Mouse (Mus musculus) adrenal gland, postnatal 4 days (tissue): ENCODE results near the gene Ccdc34. TPM values are rescaled to one million over a fixed set of nuclear protein-coding genes. Genes with fewer than 3 reads are reported as not detected.
A peak's percentile ranks its signal among the peaks of the same experiment; 100 is the strongest.

Experiments
- DNase-seq, 2 experiments: peaks; one replicate each; pipeline ENCODE4 v3.0.0; 2021 to 2022; ENCODE audit warnings: low spot score in 2 of 2, mixed read lengths in 2 of 2
- long read RNA-seq, 2 experiments: library from polyadenylated mRNA; stranded (forward); transcript quantifications; one replicate each; pipeline ENCODE4 v2.0.0; 2021
- total RNA-seq, 2 experiments: library from RNA; stranded (reverse); gene quantifications; 2 replicates each; pipeline ENCODE4 v1.2.3; 2021

The Ccdc34 gene
- total RNA-seq = 10 to 100 TPM; 25.0 to 31.0 TPM
- long read RNA-seq, experiment 1, transcript Ccdc34-201 (6 exons, 2,070 nt) = major isoform, 38 of 49 reads
- long read RNA-seq, experiment 1, partial matches to known transcripts = 6 of 49 reads
- long read RNA-seq, experiment 1, other reads (novel, unspliced or antisense) = 4 of 49 reads
- long read RNA-seq, experiment 2, transcript Ccdc34-201 (6 exons, 2,070 nt) = major isoform, 27 of 53 reads
- long read RNA-seq, experiment 2, partial matches to known transcripts = 20 of 53 reads
- long read RNA-seq, experiment 2, other reads (novel, unspliced or antisense) = 3 of 53 reads

- peak; percentile 77 to 81 for DNase-seq
Observed at GRCm38 (mm10) chr2:110017616-110018505, at the start of gene Ccdc34. TSS of gene Ccdc34 (plus strand) at chr2:110017817.

GRCm38 (mm10) chr2:109969381-109969780 is 48.2 kb upstream of the Ccdc34 start:
- no peak for DNase-seq

GRCm38 (mm10) chr2:109969926-109970532 is 47.6 kb upstream of the Ccdc34 start:
- no peak for DNase-seq

- no peak for DNase-seq
Observed at GRCm38 (mm10) chr2:109970744-109971410, 46.7 kb upstream of the Ccdc34 start.

- no peak for DNase-seq
Observed at GRCm38 (mm10) chr2:109972310-109972709, 45.3 kb upstream of the Ccdc34 start.

DNA sequence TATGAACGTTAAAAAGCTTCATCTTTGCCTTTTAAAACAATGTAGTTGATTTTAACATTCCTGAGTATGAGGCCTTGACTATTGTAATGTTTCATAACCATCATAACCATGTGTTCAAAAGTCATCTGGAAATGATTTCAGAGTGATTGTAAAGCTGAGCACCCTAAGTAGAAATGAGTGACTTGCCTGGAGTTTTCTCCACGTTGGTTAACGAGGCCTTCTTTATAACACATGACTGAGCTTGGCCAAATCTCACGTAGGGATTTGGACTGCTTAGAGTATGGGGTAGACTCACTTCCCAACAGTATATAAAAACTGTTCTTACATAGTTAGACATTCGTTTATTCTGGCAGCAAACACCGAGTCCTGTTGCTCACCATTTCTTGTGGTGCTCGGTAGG is 44.7 kb upstream of the Ccdc34 start:
- no peak for DNase-seq

GRCm38 (mm10) chr2:109974807-109975206 is 42.8 kb upstream of the Ccdc34 start:
- no peak for DNase-seq

- no peak for DNase-seq
Observed at GRCm38 (mm10) chr2:109976181-109976580, 41.4 kb upstream of the Ccdc34 start.

DNA sequence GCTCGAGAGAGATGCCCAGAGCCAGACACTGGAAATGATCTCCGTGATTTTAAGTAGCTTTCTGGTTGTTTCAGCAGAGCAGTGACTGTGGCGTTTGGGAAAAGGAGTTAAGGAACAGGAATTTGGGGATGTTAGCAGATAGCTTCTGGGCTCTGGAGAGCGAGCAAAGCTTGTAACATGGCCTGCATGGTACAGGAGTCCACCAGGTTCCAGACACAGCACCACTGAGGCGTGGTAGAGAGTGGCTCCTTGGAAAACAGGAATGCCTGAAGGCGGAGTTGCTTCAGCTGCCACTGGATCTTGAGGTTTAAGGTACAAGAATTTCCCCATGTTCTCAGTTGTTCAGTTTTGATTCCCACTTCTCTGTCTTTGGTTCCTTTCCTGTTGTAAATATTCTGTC is 40.3 kb upstream of the Ccdc34 start:
- no peak for DNase-seq

DNA sequence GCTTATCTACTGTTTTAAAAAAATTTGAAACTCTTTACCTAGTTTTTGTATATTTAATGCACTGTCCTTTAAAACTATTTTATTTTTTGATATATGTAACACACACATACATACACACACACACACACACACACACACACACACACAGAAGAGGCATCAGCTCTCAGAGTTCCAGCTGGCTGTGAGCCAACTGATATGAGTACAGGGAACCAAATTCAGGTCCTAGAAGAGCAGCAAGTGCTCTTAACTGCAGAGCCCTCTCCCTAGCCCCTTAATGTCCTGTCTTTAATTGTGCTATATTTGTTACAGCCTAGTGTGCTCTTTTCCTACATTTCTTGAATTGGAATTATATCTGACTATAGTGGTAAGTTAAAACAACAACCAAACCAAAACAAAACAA is 38.4 kb upstream of the Ccdc34 start:
- no peak for DNase-seq

DNA sequence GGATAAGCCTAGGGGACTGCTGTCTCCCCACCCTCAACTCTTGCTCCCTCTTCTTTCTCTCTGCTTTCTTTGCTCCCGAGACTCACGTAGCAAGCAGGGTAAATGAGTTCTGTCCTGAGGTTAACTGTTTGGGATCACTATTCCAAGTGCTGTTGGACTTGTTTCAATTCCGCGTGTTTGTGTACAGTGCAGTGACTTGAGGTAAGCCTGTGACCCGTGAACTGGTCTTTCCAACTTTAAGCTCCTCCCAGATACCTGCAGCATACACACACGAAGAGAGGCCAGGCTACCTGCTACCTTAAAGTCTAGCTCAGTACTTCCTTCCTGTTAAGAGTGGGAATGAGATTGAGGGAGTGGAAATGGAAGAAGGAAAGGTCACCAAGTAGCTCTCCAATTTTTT is 34.2 kb upstream of the Ccdc34 start:
- no peak for DNase-seq

DNA sequence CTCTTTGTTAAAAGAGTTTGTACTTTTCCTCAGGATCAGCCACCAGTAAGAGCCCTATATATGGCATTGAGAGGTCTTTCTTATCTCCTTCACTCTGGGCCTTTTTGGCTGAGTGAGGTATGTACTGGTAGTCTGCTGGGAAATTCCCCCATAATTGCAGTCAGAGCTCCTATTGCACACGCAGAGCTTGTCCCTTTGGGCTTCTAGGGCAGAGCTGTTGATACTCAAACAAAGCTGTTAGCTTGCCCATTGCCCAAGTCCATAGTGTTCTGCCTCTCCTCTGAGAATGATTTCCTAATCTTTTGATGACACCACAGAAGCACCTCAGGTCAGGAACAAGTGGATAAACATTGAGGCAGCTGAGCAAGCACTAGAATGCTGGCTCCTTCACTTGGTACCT is 32.7 kb upstream of the Ccdc34 start:
- no peak for DNase-seq

DNA sequence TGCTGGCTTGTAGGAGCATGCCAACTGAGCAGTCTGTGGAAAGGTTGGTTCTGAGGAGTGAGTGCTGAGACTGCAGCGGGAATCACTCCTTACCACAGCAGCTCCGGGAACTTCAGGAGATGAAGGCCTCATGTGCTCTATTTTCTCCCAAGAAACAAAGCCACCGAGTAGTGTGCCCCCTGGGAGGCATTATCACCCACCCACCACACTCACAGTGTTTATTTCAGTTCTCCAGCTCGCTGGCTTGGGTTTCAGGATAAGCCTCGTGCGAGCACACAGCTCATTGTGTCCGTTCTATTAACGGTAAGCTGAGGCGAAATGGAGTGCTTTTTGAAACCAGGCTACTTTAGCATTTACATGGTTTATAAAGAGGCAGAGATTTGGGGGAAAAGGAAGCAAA is 32.1 kb upstream of the Ccdc34 start:
- no peak for DNase-seq

GRCm38 (mm10) chr2:109986036-109986785 is 31.4 kb upstream of the Ccdc34 start:
- no peak for DNase-seq

DNA sequence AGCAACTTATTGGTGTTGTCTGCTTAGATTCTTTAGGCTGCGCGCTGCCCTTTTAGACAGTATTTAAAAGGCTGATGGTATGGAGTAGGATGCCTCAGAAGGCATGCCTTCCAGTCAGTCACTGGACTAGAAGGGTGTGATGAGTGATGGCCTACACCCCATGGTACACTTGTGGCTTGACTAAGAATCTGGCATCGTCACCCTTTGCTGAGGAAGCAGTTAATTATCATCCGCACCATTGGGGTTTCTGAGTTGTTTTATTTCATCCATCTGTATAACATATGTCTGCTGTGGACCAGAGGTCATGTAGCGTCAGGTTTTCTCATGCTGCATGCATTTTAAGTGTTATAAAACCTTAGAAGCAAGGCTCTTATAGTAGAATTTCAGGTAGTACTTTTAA is 29.7 kb upstream of the Ccdc34 start:
- DNase-seq = no peak

GRCm38 (mm10) chr2:109989196-109989595 is 28.4 kb upstream of the Ccdc34 start:
- no peak for DNase-seq

DNA sequence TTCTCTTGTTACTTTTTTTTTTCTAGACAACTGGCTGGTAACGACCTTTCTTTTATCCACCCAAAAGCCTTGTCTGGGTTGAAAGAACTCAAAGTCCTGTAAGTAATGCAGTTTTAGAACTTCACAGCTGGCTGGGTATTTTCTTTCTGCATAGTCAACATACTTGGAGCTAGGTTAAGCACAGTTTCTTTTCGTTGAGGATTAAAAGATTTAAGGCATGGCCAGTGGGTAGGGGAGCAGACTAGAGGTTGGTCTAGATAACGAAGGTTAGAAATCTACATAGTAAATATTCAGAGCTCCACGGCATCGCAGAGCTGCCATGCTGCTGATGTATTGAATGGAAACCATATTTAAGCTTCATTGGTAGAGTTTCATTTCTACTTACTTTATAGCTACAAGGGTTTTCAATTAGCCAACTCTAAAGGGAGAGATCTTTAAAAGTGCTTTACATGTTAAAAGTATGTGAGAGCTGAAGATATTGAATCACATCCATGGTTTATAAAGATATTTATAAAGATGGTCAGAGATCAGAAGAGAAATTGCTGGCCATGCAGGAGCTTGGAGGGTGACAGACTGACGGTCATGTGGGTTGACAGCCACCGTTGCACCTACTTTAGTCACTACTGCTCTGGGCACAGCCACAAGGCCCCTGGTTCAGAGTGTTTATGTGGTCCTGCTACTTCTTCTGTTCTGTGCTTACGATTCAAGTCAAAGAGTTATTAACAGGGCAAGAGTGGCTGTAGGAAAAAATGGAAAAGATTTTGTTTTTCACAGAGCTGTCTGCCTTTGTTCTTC is 27.7 kb upstream of the Ccdc34 start:
- DNase-seq = no peak

DNA sequence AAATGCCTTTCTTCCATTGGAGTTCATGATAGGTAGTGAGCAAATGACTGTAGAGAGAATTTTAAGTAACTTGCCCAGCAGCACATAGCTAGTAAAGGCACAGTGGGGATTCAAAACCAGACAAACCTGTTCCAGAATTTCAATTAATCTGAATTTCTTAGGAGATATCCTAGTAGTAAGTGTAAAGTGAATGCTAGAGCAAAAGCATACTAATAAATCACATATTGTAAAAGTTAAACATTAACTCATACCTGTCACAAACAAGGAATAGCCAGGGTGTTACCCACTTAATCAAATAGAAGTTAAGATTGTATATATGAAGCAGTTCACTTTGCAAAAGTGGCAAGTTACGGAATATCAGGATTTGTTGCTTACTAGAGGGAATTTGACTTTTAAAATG is 25.9 kb upstream of the Ccdc34 start:
- no peak for DNase-seq

- no peak for DNase-seq
Observed at GRCm38 (mm10) chr2:109992448-109993073, 25.1 kb upstream of the Ccdc34 start.
